Mouse (Mus musculus) liver, embryonic 12.5 days (tissue): ENCODE data around the gene Trpm3. TPM values are rescaled to one million over a fixed set of nuclear protein-coding genes. Genes with fewer than 3 reads are reported as not detected.

Experiments
- ATAC-seq: fragments of 200-750 bp; cut with Nextera tagmentation; 2 replicates; pipeline ENCODE4 v1.8.0; 2017; ENCODE audit warnings: moderate number of reproducible peaks, mild to moderate bottlenecking, moderate library complexity
- H3K27ac ChIP-seq: fragments of 300-500 bp; sonication (generic); 2 replicates; pipeline ENCODE4 v1.5.1; 2016; ENCODE audit warnings: mild to moderate bottlenecking
- H3K27me3 ChIP-seq: fragments of 300-500 bp; sonication (generic); replicated peaks from 2 replicates; pipeline ENCODE4 v1.6.1; 2016; ENCODE audit warnings: mild to moderate bottlenecking, moderate library complexity
- H3K36me3 ChIP-seq: fragments of 300-500 bp; sonication (generic); 2 replicates; pipeline ENCODE4 v1.6.1; 2016; ENCODE audit warnings: mild to moderate bottlenecking, moderate library complexity
- H3K4me1 ChIP-seq: fragments of 300-500 bp; sonication (generic); 2 replicates; pipeline ENCODE4 v1.6.1; 2016
- H3K4me2 ChIP-seq: fragments of 300-500 bp; sonication (generic); 2 replicates; pipeline ENCODE4 v1.6.1; 2016; ENCODE audit warnings: mild to moderate bottlenecking, moderate library complexity
- H3K4me3 ChIP-seq: fragments of 300-500 bp; sonication (generic); 2 replicates; pipeline ENCODE4 v1.5.1; 2016; ENCODE audit warnings: mild to moderate bottlenecking, moderate library complexity
- H3K9ac ChIP-seq: fragments of 300-500 bp; sonication (generic); 2 replicates; pipeline ENCODE4 v1.6.1; 2016; ENCODE audit warnings: mild to moderate bottlenecking, moderate library complexity
- H3K9me3 ChIP-seq: fragments of 300-500 bp; sonication (generic); replicated peaks from 2 replicates; pipeline ENCODE4 v1.6.1; 2016; ENCODE audit warnings: mild to moderate bottlenecking, moderate library complexity
- WGBS: fragments of 180-500 bp; shearing (Covaris S2); methylation state at CpG from one replicate; pipeline ENCODE4 v1.1.7; 2016; ENCODE audit not compliant: insufficient replicate concordance; 5-methylcytosine and 5-hydroxymethylcytosine counted together
- polyA plus RNA-seq: library from polyadenylated mRNA; unstranded; fragments of >200 nt; fragmentation: Nextera tagmentation; extraction: Ambion mirVana; gene quantifications from 2 replicates; pipeline ENCODE4 v1.2.1, GENCODE M21; 2016

The Trpm3 gene
- polyA plus RNA-seq, 1 experiment from 2014 or later = not detected

DNA sequence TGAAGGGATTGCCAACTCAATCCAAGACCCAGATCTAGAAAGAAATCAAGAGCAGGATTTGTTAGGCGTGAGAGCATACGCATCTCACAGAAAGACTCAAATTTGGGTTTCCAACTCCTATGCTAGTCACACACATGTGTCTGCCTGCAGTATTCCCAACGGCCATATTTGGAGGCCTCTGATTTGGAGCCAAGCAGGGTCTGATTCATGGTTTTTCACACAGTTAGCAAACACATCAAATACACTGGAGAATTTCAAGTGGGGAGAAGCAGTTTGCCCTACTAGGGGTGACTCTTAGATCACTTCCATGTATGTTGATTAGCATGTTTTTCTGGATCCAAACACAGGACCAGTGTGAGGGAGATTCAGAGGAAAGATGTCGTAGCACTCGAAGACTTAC lies 855.7 kb downstream of the Trpm3 start:
- Histone ChIP-seq H3K4me3 (no peak overlapping the region), H3K27ac (no peak overlapping the region), H3K27me3 (no peaks in the 10 kb centered on the region), H3K4me1 (no peaks in the 10 kb centered on the region), H3K9me3 (no peaks in the 10 kb centered on the region), H3K4me2 (no peak overlapping the region), H3K9ac (no peak overlapping the region), H3K36me3 (no peaks in the 10 kb centered on the region)
- 73% methylated on average over 5 of the region's 5 CpGs for WGBS
- ATAC-seq = no peak

DNA sequence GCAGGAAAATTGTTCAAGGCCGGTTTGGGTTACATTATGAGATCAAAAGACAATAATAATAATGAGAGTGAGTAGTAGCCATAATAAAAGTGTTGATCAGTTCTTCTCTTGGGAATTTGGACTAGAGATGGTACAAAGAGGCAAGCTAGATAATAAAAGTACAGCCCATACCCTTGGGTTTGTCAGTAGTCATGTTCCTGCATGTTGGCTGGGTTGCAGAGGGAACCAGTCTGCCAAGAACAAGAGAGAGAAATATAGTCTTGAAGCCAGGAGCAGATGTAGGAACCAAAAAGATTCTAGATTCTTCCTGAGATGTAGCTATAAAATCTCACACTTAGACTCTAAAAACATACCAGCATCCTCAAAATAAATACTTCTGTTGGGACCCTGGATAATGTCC lies 861.4 kb downstream of the Trpm3 start:
- 70% methylated on average over 1 of the region's 1 CpGs for WGBS
- H3K36me3 ChIP-seq = no peaks in the 10 kb centered on the region
- no peak overlapping the region for H3K4me2 ChIP-seq
- H3K27me3 ChIP-seq = no peaks in the 10 kb centered on the region
- H3K9ac ChIP-seq = no peak overlapping the region
- H3K27ac ChIP-seq = no peak overlapping the region
- H3K4me1 ChIP-seq = no peaks in the 10 kb centered on the region
- no peak for ATAC-seq
- H3K9me3 ChIP-seq = no peaks in the 10 kb centered on the region
- no peak overlapping the region for H3K4me3 ChIP-seq

- H3K4me1 ChIP-seq = no peaks in the 10 kb centered on the region
- H3K4me3 ChIP-seq = no peak overlapping the region
- 36% methylated on average over 8 of the region's 8 CpGs for WGBS
- H3K9ac ChIP-seq = no peak overlapping the region
- H3K9me3 ChIP-seq = no peaks in the 10 kb centered on the region
- H3K27ac ChIP-seq = no peak overlapping the region
- no peaks in the 10 kb centered on the region for H3K36me3 ChIP-seq
- no peak for ATAC-seq
- no peak overlapping the region for H3K4me2 ChIP-seq
- H3K27me3 ChIP-seq = no peaks in the 10 kb centered on the region
These were observed 865.0 kb downstream of the Trpm3 start for GRCm38 (mm10) chr19:23003861-23004260.

DNA sequence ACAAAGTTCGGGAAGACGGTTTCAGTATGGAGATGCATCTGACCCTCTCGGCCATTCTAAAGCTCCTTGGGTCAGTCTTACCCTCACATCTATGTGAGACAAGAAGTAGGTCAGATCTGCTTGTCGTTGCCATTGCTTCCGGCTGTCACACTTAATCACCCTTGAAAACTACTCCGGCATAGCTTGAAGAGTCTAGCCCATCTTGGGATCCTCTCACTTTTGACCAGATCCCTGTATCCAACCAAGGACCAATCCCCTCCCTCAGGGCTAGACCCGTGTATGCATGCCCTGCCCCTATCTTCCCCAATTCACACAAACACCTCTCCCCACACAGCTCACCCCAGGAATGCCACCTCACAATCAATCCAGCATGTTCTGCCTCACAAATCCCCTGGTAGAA lies 867.0 kb downstream of the Trpm3 start:
- Histone ChIP-seq H3K27me3 (no peaks in the 10 kb centered on the region), H3K4me2 (no peak overlapping the region), H3K36me3 (no peaks in the 10 kb centered on the region), H3K4me3 (no peak overlapping the region), H3K4me1 (no peaks in the 10 kb centered on the region), H3K9ac (no peak overlapping the region), H3K27ac (no peak overlapping the region), H3K9me3 (no peaks in the 10 kb centered on the region)
- WGBS = 66% methylated on average over 7 of the region's 7 CpGs
- ATAC-seq = no peak

- H3K27ac ChIP-seq = no peak overlapping the region
- WGBS = 61% methylated on average over 11 of the region's 11 CpGs
- H3K9me3 ChIP-seq = no peaks in the 10 kb centered on the region
- no peaks in the 10 kb centered on the region for H3K4me1 ChIP-seq
- no peak overlapping the region for H3K4me2 ChIP-seq
- no peaks in the 10 kb centered on the region for H3K36me3 ChIP-seq
- H3K9ac ChIP-seq = no peak overlapping the region
- ATAC-seq = no peak
- H3K27me3 ChIP-seq = no peaks in the 10 kb centered on the region
- no peak overlapping the region for H3K4me3 ChIP-seq
These were observed 867.8 kb downstream of the Trpm3 start for GRCm38 (mm10) chr19:23006517-23007273.

DNA sequence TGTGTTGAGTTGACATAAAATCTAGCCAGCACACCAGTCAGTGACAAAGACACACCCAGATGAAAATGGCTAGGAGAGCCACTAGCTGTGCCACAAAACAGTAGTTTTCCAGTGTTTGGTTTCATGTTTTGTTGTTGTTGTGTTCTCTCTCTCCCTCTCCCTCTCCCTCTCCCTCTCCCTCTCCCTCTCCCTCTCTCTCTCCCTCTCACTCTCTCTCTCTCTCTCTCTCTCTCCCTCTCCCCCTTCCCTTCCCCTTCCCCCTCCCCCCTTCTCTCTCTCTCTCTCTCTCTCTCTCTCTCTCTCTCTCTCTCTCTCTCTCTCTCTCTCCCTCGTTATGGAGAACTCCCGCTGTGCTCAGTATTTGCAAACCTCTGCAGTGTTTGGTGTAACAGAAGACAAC lies 874.8 kb downstream of the Trpm3 start:
- Histone ChIP-seq H3K4me2 (no peak overlapping the region), H3K4me3 (no peak overlapping the region), H3K4me1 (no peaks in the 10 kb centered on the region), H3K36me3 (no peaks in the 10 kb centered on the region), H3K9me3 (no peaks in the 10 kb centered on the region), H3K27me3 (no peaks in the 10 kb centered on the region), H3K27ac (no peak overlapping the region), H3K9ac (no peak overlapping the region)
- WGBS = no CpG with 5 or more reads among the region's 2 CpGs
- no peak for ATAC-seq

DNA sequence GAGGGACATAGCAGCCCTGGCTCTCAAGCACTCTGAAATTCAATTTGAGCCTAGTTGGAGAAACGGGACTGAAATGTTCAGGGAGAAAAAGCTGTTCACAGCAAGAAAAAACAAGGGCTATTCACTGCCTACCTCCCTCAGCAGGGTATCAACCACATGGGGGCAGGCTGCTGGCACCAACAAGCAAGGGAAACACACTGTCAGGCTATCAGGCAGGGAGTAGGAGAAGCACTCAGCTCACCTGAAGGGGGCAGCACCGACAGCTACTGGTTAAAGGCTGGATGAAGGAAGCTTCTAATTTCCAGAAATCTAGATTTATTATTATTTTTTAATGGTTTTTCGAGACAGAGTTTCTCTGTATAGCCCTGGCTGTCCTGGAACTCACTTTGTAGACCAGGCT lies 876.7 kb downstream of the Trpm3 start:
- no peak overlapping the region for H3K4me3 ChIP-seq
- 31% methylated on average over 3 of the region's 3 CpGs for WGBS
- no peaks in the 10 kb centered on the region for H3K4me1 ChIP-seq
- H3K27me3 ChIP-seq = no peaks in the 10 kb centered on the region
- no peak for ATAC-seq
- H3K9ac ChIP-seq = no peak overlapping the region
- H3K9me3 ChIP-seq = no peaks in the 10 kb centered on the region
- no peak overlapping the region for H3K4me2 ChIP-seq
- no peaks in the 10 kb centered on the region for H3K36me3 ChIP-seq
- no peak overlapping the region for H3K27ac ChIP-seq

DNA sequence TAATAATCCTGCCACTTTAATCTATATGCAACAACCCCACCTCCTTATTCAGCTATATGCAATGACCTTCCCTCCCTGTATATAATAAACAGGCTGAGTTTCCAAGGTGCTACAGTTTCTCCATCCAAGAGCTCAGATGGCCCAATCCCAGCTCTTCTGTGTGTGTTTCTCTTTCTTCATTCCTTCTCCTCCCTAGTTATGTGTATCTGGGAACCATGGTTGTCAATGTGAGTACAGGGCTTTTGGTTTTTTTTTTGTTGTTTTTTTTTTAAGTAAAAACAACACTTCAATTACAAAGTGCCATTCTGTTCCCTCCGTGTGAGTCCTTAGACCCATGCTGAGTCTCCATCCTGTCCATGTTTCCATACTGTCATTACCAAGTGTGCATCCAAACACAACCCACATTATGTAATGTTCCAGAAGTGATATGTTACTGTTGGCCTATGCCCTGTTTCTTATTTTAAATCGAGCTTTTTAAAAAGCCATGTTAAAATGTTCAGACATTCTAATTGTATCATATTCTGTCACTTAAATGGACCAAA lies 879.4 kb downstream of the Trpm3 start:
- H3K36me3 ChIP-seq = no peaks in the 10 kb centered on the region
- H3K9me3 ChIP-seq = no peaks in the 10 kb centered on the region
- ATAC-seq = no peak
- 66% methylated on average over 2 of the region's 2 CpGs for WGBS
- no peak overlapping the region for H3K4me3 ChIP-seq
- H3K4me2 ChIP-seq = no peak overlapping the region
- H3K27ac ChIP-seq = no peak overlapping the region
- H3K9ac ChIP-seq = no peak overlapping the region
- H3K27me3 ChIP-seq = no peaks in the 10 kb centered on the region
- H3K4me1 ChIP-seq = no peaks in the 10 kb centered on the region

DNA sequence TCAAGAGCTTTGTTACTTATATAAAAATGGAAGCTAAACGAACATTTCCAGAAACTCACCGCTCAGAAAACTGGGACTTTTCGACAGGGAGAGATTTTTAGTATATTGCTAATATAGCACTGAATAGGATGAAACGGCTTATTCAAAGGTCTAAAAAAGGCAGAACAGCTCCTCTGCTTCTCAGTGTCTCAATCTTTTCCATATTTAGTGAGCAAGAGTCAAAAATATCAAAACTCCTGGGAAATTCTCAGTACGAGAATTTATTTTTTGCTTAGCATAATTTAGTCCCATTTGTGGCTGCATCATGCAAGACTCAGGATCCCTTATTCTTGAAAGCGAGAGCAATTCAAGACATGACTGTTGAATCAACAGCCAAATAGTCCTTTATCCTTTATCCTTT lies 884.1 kb downstream of the Trpm3 start:
- no peak overlapping the region for H3K4me3 ChIP-seq
- H3K4me2 ChIP-seq = no peak overlapping the region
- no peaks in the 10 kb centered on the region for H3K27me3 ChIP-seq
- H3K36me3 ChIP-seq = no peaks in the 10 kb centered on the region
- no peaks in the 10 kb centered on the region for H3K9me3 ChIP-seq
- no peak overlapping the region for H3K9ac ChIP-seq
- 67% methylated on average over 6 of the region's 6 CpGs for WGBS
- no peak overlapping the region for H3K27ac ChIP-seq
- ATAC-seq = no peak
- no peaks in the 10 kb centered on the region for H3K4me1 ChIP-seq

DNA sequence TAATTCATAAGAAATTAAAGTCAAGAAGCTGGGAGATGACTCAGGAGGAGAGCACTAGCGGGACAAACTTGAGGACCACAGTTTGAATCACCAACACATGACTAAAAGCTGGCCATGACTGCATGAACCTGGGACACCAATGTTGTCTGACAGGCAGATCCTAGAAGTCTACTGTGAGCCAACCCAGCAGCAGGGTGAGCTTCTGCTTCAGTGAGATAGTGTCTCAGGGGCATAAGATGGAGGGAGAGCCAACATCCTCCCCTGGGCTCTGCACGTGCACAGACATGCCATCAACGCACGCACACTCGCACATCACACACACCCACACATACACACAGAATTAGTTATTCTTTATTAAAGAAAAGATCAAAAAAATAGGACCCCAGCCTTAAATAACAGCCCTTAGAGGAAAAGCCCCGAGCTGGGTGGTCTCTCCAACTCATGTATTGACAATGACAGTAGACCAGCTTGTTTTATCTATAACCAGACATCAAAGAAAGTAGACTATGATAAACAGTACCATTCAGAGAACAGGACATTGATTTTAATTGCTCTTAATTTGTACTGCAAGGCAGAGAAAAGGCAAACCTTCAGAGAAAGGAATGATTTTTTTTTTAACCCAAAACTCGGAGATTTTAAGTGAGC lies 884.6 kb downstream of the Trpm3 start:
- 68% methylated on average over 7 of the region's 7 CpGs for WGBS
- no peaks in the 10 kb centered on the region for H3K36me3 ChIP-seq
- H3K4me2 ChIP-seq = no peak overlapping the region
- ATAC-seq = no peak
- H3K4me1 ChIP-seq = no peaks in the 10 kb centered on the region
- no peak overlapping the region for H3K27ac ChIP-seq
- H3K9me3 ChIP-seq = no peaks in the 10 kb centered on the region
- H3K4me3 ChIP-seq = no peak overlapping the region
- no peak overlapping the region for H3K9ac ChIP-seq
- H3K27me3 ChIP-seq = no peaks in the 10 kb centered on the region

DNA sequence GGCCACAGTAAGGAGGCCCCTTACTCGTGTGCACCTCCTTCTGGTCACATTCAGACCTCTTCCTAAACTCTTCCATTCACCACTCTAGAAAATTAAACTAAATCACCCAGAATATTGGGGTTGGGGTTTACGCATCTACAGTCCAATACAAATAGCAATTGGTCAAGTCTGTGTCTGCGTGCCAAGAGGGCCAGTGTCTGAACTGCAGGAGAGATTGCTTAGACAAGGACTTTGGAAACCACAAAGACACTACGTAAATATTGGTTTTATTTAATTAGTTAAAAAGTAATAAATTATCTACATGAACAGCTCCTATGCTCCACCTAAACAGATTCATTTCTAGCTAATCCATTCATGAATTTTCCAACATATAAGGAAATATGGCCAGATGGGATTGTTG lies 886.0 kb downstream of the Trpm3 start:
- H3K9ac ChIP-seq = no peak overlapping the region
- no peaks in the 10 kb centered on the region for H3K4me1 ChIP-seq
- no peaks in the 10 kb centered on the region for H3K27me3 ChIP-seq
- ATAC-seq = no peak
- 71% methylated on average over 4 of the region's 4 CpGs for WGBS
- no peak overlapping the region for H3K4me2 ChIP-seq
- no peaks in the 10 kb centered on the region for H3K9me3 ChIP-seq
- no peak overlapping the region for H3K4me3 ChIP-seq
- no peaks in the 10 kb centered on the region for H3K36me3 ChIP-seq
- no peak overlapping the region for H3K27ac ChIP-seq

GRCm38 (mm10) chr19:23026427-23026826 lies 887.6 kb downstream of the Trpm3 start:
- WGBS = 61% methylated on average over 7 of the region's 7 CpGs
- H3K9me3 ChIP-seq = no peaks in the 10 kb centered on the region
- H3K4me1 ChIP-seq = no peaks in the 10 kb centered on the region
- no peak overlapping the region for H3K4me2 ChIP-seq
- no peak for ATAC-seq
- H3K27ac ChIP-seq = no peak overlapping the region
- no peaks in the 10 kb centered on the region for H3K27me3 ChIP-seq
- H3K36me3 ChIP-seq = no peaks in the 10 kb centered on the region
- no peak overlapping the region for H3K4me3 ChIP-seq
- no peak overlapping the region for H3K9ac ChIP-seq
